ENCODE assay signal across 24 mouse cellular contexts in the genomic region with DNA sequence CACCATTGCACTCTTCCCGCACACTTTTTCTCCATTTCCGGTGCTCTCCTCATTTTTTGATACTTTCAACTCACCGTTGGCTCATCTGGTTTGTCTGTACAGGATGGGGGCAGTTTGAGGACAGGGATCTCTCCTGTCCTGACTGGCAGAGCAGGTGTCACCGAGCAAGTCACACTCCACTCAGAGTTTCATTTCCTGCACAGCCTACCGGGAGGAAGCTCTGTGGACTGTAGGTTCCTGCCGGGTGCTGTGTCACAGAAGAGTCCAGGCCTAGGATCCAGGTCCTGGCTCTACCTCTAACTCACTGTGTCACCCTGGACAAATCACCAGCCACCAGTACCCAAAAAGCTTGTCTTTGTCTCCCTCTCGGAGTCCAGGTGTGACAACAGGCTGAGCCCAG. TPM values are rescaled to one million over a fixed set of nuclear protein-coding genes. Genes with fewer than 3 reads are reported as not detected.
DNase-seq lines count a peak whose midpoint lies in the region; ATAC-seq and TF ChIP-seq lines count a peak whose summit lies in the region.
"Had no signal": no experiment of that assay in that cellular context is flagged by ENCODE, and none has a peak within 500 bp of the region (broad histone marks: within the 10 kb centered on the region; RNA-seq: fewer than 3 reads in every experiment).

No protein-coding gene starts in this region.

- TF ChIP-seq CTCF in CH12.LX (conservative IDR thresholded peaks at IDR 0.05 in 1 of 2, IDR thresholded peaks at IDR 0.05 in 1 of 2; ENCODE audit: low read depth in 2 of 2, low read length in 2 of 2) = no peak

- no peaks in the 10 kb centered on the region for H3K9me3 ChIP-seq in hindbrain, embryonic 14.5 days (ENCODE audit: control insufficient read depth, low read length)
- no peaks in the 10 kb centered on the region for H3K9me3 ChIP-seq in hindbrain, embryonic 12.5 days (replicated peaks)
- peaks cover 2% of the 10 kb centered on the region for H3K9me3 ChIP-seq in CH12.LX (replicated peaks; ENCODE audit: low read length)
- H3K9me3 ChIP-seq: embryonic facial prominence, embryonic 10.5 days; embryonic facial prominence, embryonic 13.5 days; forebrain, embryonic 12.5 days; forebrain, embryonic 15.5 days; G1E; intestine, embryonic 15.5 days had no signal

- DNase-seq in hindbrain, embryonic 14.5 days (ENCODE audit: low spot score) = no peak
- DNase-seq in 416B (ENCODE audit: low read depth) (peak; percentile 52), CH12.LX (ENCODE audit: extremely low read depth) (peak; percentile 3)
- no peak for DNase-seq in lung, postnatal 14 days
- DNase-seq in frontal cortex, postnatal 10 days (ENCODE audit: low spot score in 2 of 2) = no peak
- DNase-seq: adrenal gland, postnatal 10 days; cerebellum, adult 11 months; cerebellum, adult 9-11 months; embryo, embryonic 11 days; gastrocnemius, postnatal 10 days; gastrocnemius, postnatal 36 days; heart, adult 11 months; kidney, adult 18-20 months had no signal

- H3K9ac ChIP-seq in hindbrain, embryonic 14.5 days = no peak overlapping the region
- no peak overlapping the region for H3K9ac ChIP-seq in hindbrain, embryonic 12.5 days
- H3K9ac ChIP-seq in CH12.LX (ENCODE audit: insufficient read depth, low read depth) = no peak overlapping the region
- H3K9ac ChIP-seq: embryonic facial prominence, embryonic 13.5 days; forebrain, embryonic 12.5 days; forebrain, embryonic 15.5 days; intestine, embryonic 15.5 days had no signal

- no peak for TF ChIP-seq POLR2A in CH12.LX (IDR thresholded peaks at IDR 0.05; ENCODE audit: low read depth, low read length)

- WGBS in hindbrain, embryonic 14.5 days = 68% methylated on average over 7 of the region's 7 CpGs
- 53% methylated on average over 7 of the region's 7 CpGs for WGBS in hindbrain, embryonic 12.5 days

- in situ Hi-C loops in CH12.LX (cut with MboI; ENCODE audit: low pct_ligation_motif_present, low pct_unique_long_range_greater_than_20kb, low sequenced_read_pairs) = no loop called here

- dilution Hi-C loops in CH12.LX (cut with MboI; ENCODE audit: extremely low pct_ligation_motif_present, extremely low pct_unique_long_range_greater_than_20kb, low sequenced_read_pairs) = no loop called here

- peaks cover 47% of the 10 kb centered on the region for H3K27me3 ChIP-seq in hindbrain, embryonic 14.5 days (ENCODE audit: control insufficient read depth, insufficient read depth, low read length)
- peaks cover 88% of the 10 kb centered on the region for H3K27me3 ChIP-seq in hindbrain, embryonic 12.5 days
- H3K27me3 ChIP-seq in CH12.LX (replicated peaks) = peaks cover 88% of the 10 kb centered on the region

- no peak for ATAC-seq in hindbrain, embryonic 14.5 days (ENCODE audit: low FRiP score)
- ATAC-seq in hindbrain, embryonic 12.5 days (ENCODE audit: low FRiP score) = no peak
- peak; percentile 41 to 65; a peak in 3 of 4 replicates for ATAC-seq in hematopoietic stem cell, adult 5-6 weeks (replicated peaks in 1 of 2; ENCODE audit: insufficient read depth in 1 of 2, low FRiP score in 2 of 2, low TSS enrichment in 1 of 2, low read depth in 1 of 2, poor library complexity in 2 of 2, severe bottlenecking in 2 of 2)
- ATAC-seq: forebrain, embryonic 15.5 days; intestine, embryonic 15.5 days; Patski had no signal

- H3K79me2 ChIP-seq in CH12.LX (replicated peaks; ENCODE audit: control insufficient read depth, extremely low read depth, insufficient read depth, poor library complexity, severe bottlenecking) = no peaks in the 10 kb centered on the region

- H3K27ac ChIP-seq in hindbrain, embryonic 14.5 days = 0 out of 2 replicates have a peak overlapping the region, but pooled peaks have one; percentile 67
- H3K27ac ChIP-seq in hindbrain, embryonic 12.5 days = no peak overlapping the region
- no peak overlapping the region for H3K27ac ChIP-seq in CH12.LX (ENCODE audit: insufficient read depth, low read depth)
- H3K27ac ChIP-seq: embryonic facial prominence, embryonic 10.5 days; embryonic facial prominence, embryonic 13.5 days; forebrain, embryonic 12.5 days; forebrain, embryonic 15.5 days; intestine, embryonic 15.5 days had no signal

- H3K4me3 ChIP-seq in hindbrain, embryonic 14.5 days (replicated peaks; ENCODE audit: low read length) = no peak overlapping the region
- H3K4me3 ChIP-seq in hindbrain, embryonic 12.5 days = no peak overlapping the region
- H3K4me3 ChIP-seq in CH12.LX (replicated peaks in 1 of 3; ENCODE audit: low read depth in 2 of 3, low read length in 2 of 3, poor library complexity in 1 of 3) = no peak overlapping the region
- H3K4me3 ChIP-seq: embryonic facial prominence, embryonic 10.5 days; embryonic facial prominence, embryonic 13.5 days; erythroblast, embryonic 14.5 days; forebrain, embryonic 12.5 days; forebrain, embryonic 15.5 days; intestine, embryonic 15.5 days had no signal

- no peak overlapping the region for H3K4me2 ChIP-seq in hindbrain, embryonic 14.5 days (replicated peaks)
- no peak overlapping the region for H3K4me2 ChIP-seq in hindbrain, embryonic 12.5 days (replicated peaks)
- H3K4me2 ChIP-seq in CH12.LX (ENCODE audit: insufficient read depth, low read depth, poor library complexity, severe bottlenecking) = no peak overlapping the region
- H3K4me2 ChIP-seq: embryonic facial prominence, embryonic 13.5 days; heart, embryonic 11.5 days; intestine, embryonic 15.5 days had no signal

- peaks cover 18% of the 10 kb centered on the region for H3K4me1 ChIP-seq in hindbrain, embryonic 14.5 days (replicated peaks; ENCODE audit: control insufficient read depth, insufficient read depth, low read length)
- peaks cover 38% of the 10 kb centered on the region for H3K4me1 ChIP-seq in hindbrain, embryonic 12.5 days
- H3K4me1 ChIP-seq in CH12.LX (ENCODE audit: control insufficient read depth in 1 of 2, insufficient read depth in 2 of 2) = peaks cover 22 to 29% of the 10 kb centered on the region in 2 experiments
- H3K4me1 ChIP-seq: intestine, embryonic 15.5 days had no signal

- TF ChIP-seq RAD21 in CH12.LX (IDR thresholded peaks at IDR 0.05; ENCODE audit: low read depth, low read length) = no peak

- TF ChIP-seq EP300 in CH12.LX (IDR thresholded peaks at IDR 0.05; ENCODE audit: low read length) = no peak

- no peaks in the 10 kb centered on the region for H3K36me3 ChIP-seq in hindbrain, embryonic 14.5 days (replicated peaks; ENCODE audit: control insufficient read depth, insufficient read depth)
- no peaks in the 10 kb centered on the region for H3K36me3 ChIP-seq in hindbrain, embryonic 12.5 days
- H3K36me3 ChIP-seq in CH12.LX (replicated peaks in 1 of 2; ENCODE audit: control insufficient read depth in 1 of 2, insufficient read depth in 1 of 2, low read length in 1 of 2) = no peaks in the 10 kb centered on the region
- H3K36me3 ChIP-seq: embryonic facial prominence, embryonic 10.5 days; embryonic facial prominence, embryonic 13.5 days; forebrain, embryonic 12.5 days; forebrain, embryonic 15.5 days; G1E; intestine, embryonic 15.5 days had no signal

TF ChIP-seq in CH12.LX, 34 proteins besides CTCF, POLR2A, EP300 and RAD21:
- TF ChIP-seq USF1 (IDR thresholded peaks at IDR 0.05; ENCODE audit: low read depth, low read length) (no peak), KAT2A (IDR thresholded peaks at IDR 0.05; ENCODE audit: insufficient replicate concordance, low read length) (no peak), USF2 (conservative IDR thresholded peaks at IDR 0.05; ENCODE audit: low read depth, low read length) (no peak), CHD1 (IDR thresholded peaks at IDR 0.05; ENCODE audit: low read depth, low read length) (no peak), MEF2A (IDR thresholded peaks at IDR 0.05; ENCODE audit: borderline replicate concordance, low read depth, low read length) (no peak), MAFK (IDR thresholded peaks at IDR 0.05; ENCODE audit: insufficient replicate concordance, low read length) (no peak), ZMIZ1 (IDR thresholded peaks at IDR 0.05; ENCODE audit: low read depth, low read length) (no peak), BHLHE40 (IDR thresholded peaks at IDR 0.05; ENCODE audit: low read depth, low read length) (no peak), UBTF (IDR thresholded peaks at IDR 0.05; ENCODE audit: low read depth, low read length) (no peak), POLR2AphosphoS2 (IDR thresholded peaks at IDR 0.05; ENCODE audit: low read depth, low read length) (no peak), PAX5 (IDR thresholded peaks at IDR 0.05; ENCODE audit: low read length) (no peak), MAX (IDR thresholded peaks at IDR 0.05; ENCODE audit: low read length) (no peak)
TF ChIP-seq in CH12.LX: peak in this region for 0.

RNA-seq across cellular contexts. Expression of a gene that starts 7.1 kb away (rescaled TPM):
- polyA plus RNA-seq in hindbrain, embryonic 14.5 days (2014; fragmentation: Nextera tagmentation; extraction: Ambion mirVana) = 12.4 and 15.4 TPM in 2 replicates
- 12.3 and 13.5 TPM in 2 replicates for polyA plus RNA-seq in hindbrain, embryonic 12.5 days (2016; fragmentation: Nextera tagmentation; extraction: Ambion mirVana)
- total RNA-seq in CH12.LX (2012; rRNA removed) = 0.08 TPM in 1 of 2 replicates, not detected in the other
- not detected in 2 replicates for total RNA-seq in CH12.LX (2014; rRNA removed)
- polyA plus RNA-seq in CH12.LX (2012; ENCODE audit: insufficient read length, low read depth) = not detected in 2 replicates
- total RNA-seq in hematopoietic stem cell, adult 5-6 weeks (2017) = not detected in 2 replicates
- polyA plus RNA-seq: erythroblast, embryonic 14.5 days; G1E; Patski had no signal

RNA-seq across cellular contexts. Expression of a gene that starts 45.9 kb away (rescaled TPM):
- 60.1 and 60.8 TPM in 2 replicates for polyA plus RNA-seq in hindbrain, embryonic 14.5 days (2014; fragmentation: Nextera tagmentation; extraction: Ambion mirVana)
- polyA plus RNA-seq in hindbrain, embryonic 12.5 days (2016; fragmentation: Nextera tagmentation; extraction: Ambion mirVana) = 57.1 and 57.9 TPM in 2 replicates
- total RNA-seq in CH12.LX (2012; rRNA removed) (45.5 and 49.3 TPM in 2 replicates), CH12.LX (2014; rRNA removed) (41.6 and 55.3 TPM in 2 replicates)
- 35.2 and 57.8 TPM in 2 replicates for polyA plus RNA-seq in CH12.LX (2012; ENCODE audit: insufficient read length, low read depth)
- 57.6 and 62.2 TPM in 2 replicates for total RNA-seq in hematopoietic stem cell, adult 5-6 weeks (2017)

Comparison
In these comparisons a context has a peak if more than half of its experiments do, and no peak if none do; other contexts are left out.
1. ATAC-seq: peak in hematopoietic stem cell, adult 5-6 weeks (2 of 2); none in hindbrain, embryonic 14.5 days (single experiment) and hindbrain, embryonic 12.5 days (single experiment).
2. DNase-seq: peak in 416B (single experiment) and CH12.LX (single experiment); none in hindbrain, embryonic 14.5 days (single experiment), lung, postnatal 14 days (single experiment) and frontal cortex, postnatal 10 days (0 of 2).
3. RNA of a gene that starts 7.1 kb away (polyA plus RNA-seq): 12.3 to 13.5 TPM in hindbrain, embryonic 12.5 days and 12.4 to 15.4 TPM in hindbrain, embryonic 14.5 days; not detected in CH12.LX; every median in the first group is over 10 times any median in the second.